Mouse (Mus musculus) forebrain, embryonic 10.5 days (tissue): ENCODE measurements at regions not wholly inside any gene's neighbourhood (a gene's known extent, or its start where the extent isn't known, plus 50 kb on each side); places are given as distances from the start of the nearest gene placed in this dataset.

Experiments
- DNase-seq: peaks from one replicate; pipeline ENCODE4 v3.0.0-alpha.2; 2017; ENCODE audit warnings: low spot score; ENCODE audit errors: extremely low spot score
- H3K27ac ChIP-seq: fragments of 300-500 bp; sonication (generic); 2 replicates; pipeline ENCODE4 v1.5.1; 2016; ENCODE audit warnings: mild to moderate bottlenecking
- H3K27me3 ChIP-seq: fragments of 300-500 bp; sonication (generic); 2 replicates; pipeline ENCODE4 v1.6.1; 2016; ENCODE audit warnings: mild to moderate bottlenecking; ENCODE audit not compliant: poor library complexity, severe bottlenecking
- H3K36me3 ChIP-seq: fragments of 300-500 bp; sonication (generic); replicated peaks from 2 replicates; pipeline ENCODE4 v1.6.1; 2016; ENCODE audit warnings: mild to moderate bottlenecking, moderate library complexity
- H3K4me1 ChIP-seq: fragments of 300-500 bp; sonication (generic); 2 replicates; pipeline ENCODE4 v1.6.1; 2016
- H3K4me3 ChIP-seq: fragments of 300-500 bp; sonication (generic); 2 replicates; pipeline ENCODE4 v1.5.1; 2016; ENCODE audit warnings: mild to moderate bottlenecking, moderate library complexity
- H3K9me3 ChIP-seq: fragments of 300-500 bp; sonication (generic); 2 replicates; pipeline ENCODE4 v1.6.1; 2016; ENCODE audit warnings: mild to moderate bottlenecking, moderate library complexity
- WGBS: fragments of 180-500 bp; shearing (Covaris S2); methylation state at CpG from one replicate; pipeline ENCODE4 v1.1.7; 2016; 5-methylcytosine and 5-hydroxymethylcytosine counted together

DNA sequence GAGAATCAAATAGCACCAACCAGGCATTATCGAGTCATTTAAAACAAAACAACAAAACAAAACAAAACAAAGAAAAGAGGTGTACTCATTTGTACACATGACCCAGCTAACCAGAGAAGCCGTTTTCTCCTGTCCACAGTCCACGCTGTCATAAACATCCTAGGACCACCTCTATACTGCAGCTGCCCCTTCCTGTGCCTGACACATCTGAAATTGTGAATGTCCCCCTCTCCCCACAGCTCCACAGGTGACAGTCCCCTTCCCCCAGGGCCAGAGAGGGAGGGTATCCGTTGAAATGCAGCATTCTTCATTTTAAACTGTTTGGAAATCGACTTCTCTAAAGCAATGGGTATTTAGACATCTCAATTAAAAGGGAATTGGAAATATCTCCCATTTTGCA lies 265.0 kb upstream of the Sall1 start:
- no peak for DNase-seq
- Histone ChIP-seq H3K27me3 (no peaks in the 10 kb centered on the region), H3K4me1 (peaks cover 52% of the 10 kb centered on the region), H3K4me3 (no peak overlapping the region), H3K27ac (peak overlapping the region; percentile 83), H3K36me3 (no peaks in the 10 kb centered on the region), H3K9me3 (no peaks in the 10 kb centered on the region)
- 14% methylated on average over 5 of the region's 5 CpGs for WGBS

DNA sequence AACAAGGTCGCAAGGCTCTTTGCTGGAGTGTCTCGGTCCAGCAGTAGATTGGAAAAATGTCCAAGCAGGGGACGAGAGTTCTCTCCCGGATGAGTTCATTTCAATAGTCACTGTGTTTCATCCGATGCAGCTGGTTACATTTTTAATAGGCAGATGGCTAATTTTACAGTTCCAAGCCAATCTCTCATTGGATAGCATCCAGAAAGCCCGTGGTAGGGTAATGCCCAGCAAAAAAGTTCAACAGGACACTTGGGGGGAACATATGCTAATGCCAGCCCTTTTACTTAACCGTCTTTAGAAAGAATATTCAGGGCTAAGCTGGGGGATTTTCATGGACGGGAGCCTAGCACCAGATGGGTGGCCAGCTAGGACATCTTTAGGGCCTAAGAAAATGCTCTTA lies 264.6 kb upstream of the Sall1 start:
- H3K27ac ChIP-seq = peak overlapping the region; percentile 83
- DNase-seq = no peak
- WGBS = 41% methylated on average over 8 of the region's 8 CpGs

DNA sequence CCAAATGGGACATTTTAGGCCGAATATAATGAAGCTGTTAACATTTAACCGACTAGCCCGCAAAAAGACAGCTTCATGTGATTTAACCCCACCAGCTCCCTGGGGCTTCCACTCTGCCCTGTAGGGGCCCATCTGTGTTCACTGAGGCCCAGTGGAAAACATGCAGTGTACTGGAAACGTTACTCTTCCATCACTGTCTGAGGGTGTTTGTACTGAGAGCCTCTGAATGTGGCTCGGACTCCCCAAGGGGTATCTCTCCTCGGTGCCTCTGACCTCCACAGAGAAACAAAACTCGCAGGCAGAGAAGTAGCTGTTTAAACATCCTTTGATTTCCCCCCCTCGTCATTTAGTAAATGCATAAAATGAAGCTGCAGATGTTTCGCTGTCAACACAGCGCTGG lies 263.6 kb upstream of the Sall1 start:
- DNase-seq = no peak
- Histone ChIP-seq H3K4me1 (peaks cover 54% of the 10 kb centered on the region), H3K9me3 (no peaks in the 10 kb centered on the region), H3K27ac (peak overlapping the region; percentile 73), H3K27me3 (no peaks in the 10 kb centered on the region), H3K36me3 (no peaks in the 10 kb centered on the region), H3K4me3 (no peak overlapping the region)
- 47% methylated on average over 10 of the region's 10 CpGs for WGBS

More for the DNA sequence above, 264.6 kb upstream of the Sall1 start:
- Histone ChIP-seq H3K4me1 (peaks cover 54% of the 10 kb centered on the region), H3K36me3 (no peaks in the 10 kb centered on the region), H3K4me3 (no peak overlapping the region), H3K27me3 (no peaks in the 10 kb centered on the region), H3K9me3 (no peaks in the 10 kb centered on the region)

DNA sequence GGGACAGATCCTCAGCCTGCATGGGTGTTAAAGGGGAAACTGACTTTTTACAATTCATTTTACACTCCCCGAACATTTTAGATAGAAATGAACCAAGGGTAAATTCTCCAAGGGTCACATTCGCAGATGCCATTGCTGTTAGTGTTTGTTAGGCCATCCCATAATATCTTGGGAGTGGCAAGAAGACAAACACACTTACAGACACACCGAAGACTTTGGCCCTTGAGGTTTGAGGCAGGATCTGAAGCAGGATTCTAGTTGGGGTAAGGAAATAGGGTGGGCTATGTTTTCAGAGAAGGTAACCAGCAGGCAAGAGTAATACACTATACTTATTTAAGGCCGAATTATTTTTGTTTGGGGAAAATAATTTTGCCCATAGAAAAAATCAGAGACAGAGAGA lies 263.1 kb upstream of the Sall1 start:
- Histone ChIP-seq H3K27ac (no peak overlapping the region), H3K4me1 (peaks cover 54% of the 10 kb centered on the region), H3K4me3 (no peak overlapping the region), H3K36me3 (no peaks in the 10 kb centered on the region), H3K27me3 (no peaks in the 10 kb centered on the region), H3K9me3 (no peaks in the 10 kb centered on the region)
- DNase-seq = no peak
- 88% methylated on average over 4 of the region's 4 CpGs for WGBS

DNA sequence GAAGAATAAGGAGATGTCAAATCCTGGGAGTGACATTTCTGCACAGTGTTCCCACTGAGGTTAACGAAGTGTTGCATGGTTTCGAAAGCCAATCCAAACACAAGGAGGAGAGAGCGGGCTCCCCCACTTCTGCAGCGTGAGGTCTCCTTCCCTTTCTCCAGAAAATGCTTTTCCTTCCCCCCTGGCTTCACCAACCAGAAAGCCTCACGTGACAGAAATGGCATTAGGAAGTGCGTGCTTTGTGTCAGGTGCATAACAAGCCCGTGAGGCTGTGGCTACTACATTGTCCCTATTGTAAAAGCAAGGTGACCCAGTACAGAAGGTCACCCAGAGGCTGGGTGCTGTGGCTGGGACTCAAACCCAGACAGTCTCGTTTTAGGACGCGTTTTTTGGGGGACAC lies 260.2 kb upstream of the Sall1 start:
- Histone ChIP-seq H3K4me3 (no peak overlapping the region), H3K27me3 (no peaks in the 10 kb centered on the region), H3K9me3 (no peaks in the 10 kb centered on the region), H3K4me1 (peaks cover 32% of the 10 kb centered on the region), H3K36me3 (no peaks in the 10 kb centered on the region), H3K27ac (peak overlapping the region; percentile 65; the same call in 1 of the 2 replicates)
- WGBS = 66% methylated on average over 10 of the region's 10 CpGs
- no peak for DNase-seq

DNA sequence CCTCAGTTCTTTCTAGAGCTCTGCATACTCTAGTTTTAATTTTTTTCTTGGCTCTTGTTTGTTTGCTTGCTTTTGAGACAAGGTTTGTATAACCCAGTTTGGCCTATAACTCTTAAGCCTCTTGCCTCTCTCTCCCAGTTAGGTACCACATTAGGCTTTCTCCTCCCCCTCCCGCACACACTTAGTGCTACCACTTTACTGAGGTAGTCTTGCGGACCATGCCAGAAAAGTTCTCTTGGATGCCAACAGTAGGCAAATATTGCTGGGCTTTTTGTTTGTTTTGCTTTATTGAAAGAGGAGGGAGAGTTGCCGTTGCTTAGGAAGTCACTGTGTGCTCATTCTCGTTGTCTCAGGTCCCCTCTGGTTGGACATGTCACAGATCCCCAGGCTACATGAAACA lies 259.4 kb upstream of the Sall1 start:
- Histone ChIP-seq H3K4me1 (peaks cover 24% of the 10 kb centered on the region), H3K27me3 (no peaks in the 10 kb centered on the region), H3K27ac (no peak overlapping the region), H3K36me3 (no peaks in the 10 kb centered on the region), H3K4me3 (no peak overlapping the region), H3K9me3 (no peaks in the 10 kb centered on the region)
- 88% methylated on average over 4 of the region's 4 CpGs for WGBS
- no peak for DNase-seq

DNA sequence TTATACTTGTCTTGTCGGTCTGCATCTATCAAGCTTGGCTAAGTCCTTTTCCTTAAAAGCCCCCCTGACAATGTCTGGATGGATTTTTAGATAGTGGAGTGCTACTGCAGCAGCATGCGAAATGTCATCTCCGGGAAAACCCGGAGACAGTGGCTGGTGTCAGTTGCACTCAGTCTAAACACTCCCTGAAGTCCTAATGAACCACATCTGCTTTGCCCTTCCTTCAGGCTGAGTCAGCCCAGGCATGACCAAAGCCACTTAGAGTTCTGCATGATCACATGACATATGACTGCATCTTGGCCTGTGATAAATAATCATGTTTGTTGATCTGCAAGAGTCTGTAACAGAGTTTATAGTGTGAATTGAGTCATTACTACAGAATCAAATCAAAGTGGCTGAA lies 255.7 kb upstream of the Sall1 start:
- Histone ChIP-seq H3K4me3 (no peak overlapping the region), H3K36me3 (no peaks in the 10 kb centered on the region), H3K4me1 (peaks cover 31% of the 10 kb centered on the region), H3K9me3 (no peaks in the 10 kb centered on the region), H3K27me3 (no peaks in the 10 kb centered on the region), H3K27ac (no peak overlapping the region)
- DNase-seq = no peak
- WGBS = 77% methylated on average over 4 of the region's 4 CpGs

DNA sequence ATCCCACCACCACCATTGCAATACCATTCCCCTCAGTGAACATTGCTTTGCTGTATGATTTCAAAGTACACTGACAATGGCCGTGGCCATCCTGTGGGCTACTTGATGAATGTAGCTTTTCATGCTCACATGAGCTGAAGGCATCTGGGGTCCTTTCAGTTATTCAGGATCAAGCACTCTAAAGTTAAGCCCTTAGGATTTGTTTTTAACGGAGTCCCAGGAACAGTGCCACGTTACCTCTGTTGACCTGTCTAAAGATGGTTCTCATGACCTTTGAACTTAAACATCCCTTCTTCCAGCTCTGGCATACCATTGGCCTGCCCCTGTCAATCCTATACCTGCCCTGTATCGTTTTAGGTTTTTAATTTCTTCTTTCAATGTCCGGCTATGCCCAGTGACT lies 251.7 kb upstream of the Sall1 start:
- Histone ChIP-seq H3K4me1 (peaks cover 35% of the 10 kb centered on the region), H3K36me3 (no peaks in the 10 kb centered on the region), H3K9me3 (no peaks in the 10 kb centered on the region), H3K27me3 (no peaks in the 10 kb centered on the region), H3K27ac (no peak overlapping the region), H3K4me3 (no peak overlapping the region)
- 32% methylated on average over 5 of the region's 5 CpGs for WGBS
- DNase-seq = no peak

DNA sequence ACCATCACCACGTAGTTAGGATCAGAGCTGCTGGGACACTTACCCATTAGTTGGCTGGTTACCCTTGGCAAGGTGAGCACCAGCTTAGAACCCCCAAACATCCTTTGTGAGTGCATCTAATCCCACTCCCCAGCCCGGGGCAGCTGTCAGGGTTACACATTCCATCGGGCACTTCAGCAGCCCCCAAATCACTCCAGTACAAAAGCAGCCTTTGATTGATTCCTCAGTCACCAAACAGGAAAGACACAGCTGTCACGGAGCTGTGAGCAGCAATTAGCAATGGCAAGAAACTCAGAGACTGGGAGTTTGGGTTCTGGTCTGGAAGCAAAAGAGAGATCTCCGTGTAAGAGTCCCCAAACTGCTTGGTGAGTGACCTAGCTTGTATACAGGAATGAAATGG lies 245.1 kb upstream of the Sall1 start:
- DNase-seq = no peak
- peaks cover 20% of the 10 kb centered on the region; the same call in 1 of the 2 replicates for H3K27me3 ChIP-seq
- H3K4me1 ChIP-seq = peaks cover 34% of the 10 kb centered on the region
- H3K9me3 ChIP-seq = no peaks in the 10 kb centered on the region
- H3K27ac ChIP-seq = peak overlapping the region; percentile 66
- no peak overlapping the region for H3K4me3 ChIP-seq
- WGBS = 4% methylated on average over 5 of the region's 5 CpGs
- no peaks in the 10 kb centered on the region for H3K36me3 ChIP-seq

DNA sequence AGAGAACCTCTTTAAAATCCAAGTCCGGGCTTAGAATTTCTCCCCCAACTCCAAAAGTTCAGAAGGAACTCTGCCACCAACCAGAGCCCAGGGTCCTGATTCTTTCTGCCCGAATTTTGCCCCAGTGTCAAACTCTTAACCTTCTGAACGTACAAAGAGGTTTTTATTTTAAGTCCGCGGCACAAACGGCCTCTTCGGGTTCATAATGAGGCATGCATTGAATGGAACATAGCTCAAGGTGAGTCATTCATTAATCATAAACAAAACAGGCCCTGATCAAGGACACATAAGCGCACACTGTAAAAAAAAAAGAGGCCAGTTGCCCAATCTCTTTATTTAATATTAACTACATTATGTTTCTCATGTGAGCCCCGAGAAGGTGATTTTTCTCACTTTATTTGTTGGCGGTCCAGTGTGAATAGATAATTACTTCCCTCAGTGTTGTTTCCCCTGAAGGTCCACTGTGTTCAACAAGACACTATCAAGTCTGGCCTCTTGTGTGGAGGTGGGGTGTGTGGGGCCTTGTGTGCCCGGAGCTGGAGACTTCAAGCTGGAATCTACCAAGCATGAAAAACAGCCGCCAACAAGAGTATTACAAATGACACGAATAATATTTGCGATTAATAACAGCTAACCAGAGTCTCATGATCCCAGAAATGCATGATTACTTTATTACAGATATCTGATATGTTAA lies 241.1 kb upstream of the Sall1 start:
- DNase-seq = no peak
- Histone ChIP-seq H3K9me3 (no peaks in the 10 kb centered on the region), H3K27me3 (peaks cover 14% of the 10 kb centered on the region; the same call in 1 of the 2 replicates), H3K4me3 (no peak overlapping the region), H3K36me3 (no peaks in the 10 kb centered on the region), H3K27ac (no peak overlapping the region), H3K4me1 (peaks cover 27% of the 10 kb centered on the region)
- 89% methylated on average over 14 of the region's 14 CpGs for WGBS

DNA sequence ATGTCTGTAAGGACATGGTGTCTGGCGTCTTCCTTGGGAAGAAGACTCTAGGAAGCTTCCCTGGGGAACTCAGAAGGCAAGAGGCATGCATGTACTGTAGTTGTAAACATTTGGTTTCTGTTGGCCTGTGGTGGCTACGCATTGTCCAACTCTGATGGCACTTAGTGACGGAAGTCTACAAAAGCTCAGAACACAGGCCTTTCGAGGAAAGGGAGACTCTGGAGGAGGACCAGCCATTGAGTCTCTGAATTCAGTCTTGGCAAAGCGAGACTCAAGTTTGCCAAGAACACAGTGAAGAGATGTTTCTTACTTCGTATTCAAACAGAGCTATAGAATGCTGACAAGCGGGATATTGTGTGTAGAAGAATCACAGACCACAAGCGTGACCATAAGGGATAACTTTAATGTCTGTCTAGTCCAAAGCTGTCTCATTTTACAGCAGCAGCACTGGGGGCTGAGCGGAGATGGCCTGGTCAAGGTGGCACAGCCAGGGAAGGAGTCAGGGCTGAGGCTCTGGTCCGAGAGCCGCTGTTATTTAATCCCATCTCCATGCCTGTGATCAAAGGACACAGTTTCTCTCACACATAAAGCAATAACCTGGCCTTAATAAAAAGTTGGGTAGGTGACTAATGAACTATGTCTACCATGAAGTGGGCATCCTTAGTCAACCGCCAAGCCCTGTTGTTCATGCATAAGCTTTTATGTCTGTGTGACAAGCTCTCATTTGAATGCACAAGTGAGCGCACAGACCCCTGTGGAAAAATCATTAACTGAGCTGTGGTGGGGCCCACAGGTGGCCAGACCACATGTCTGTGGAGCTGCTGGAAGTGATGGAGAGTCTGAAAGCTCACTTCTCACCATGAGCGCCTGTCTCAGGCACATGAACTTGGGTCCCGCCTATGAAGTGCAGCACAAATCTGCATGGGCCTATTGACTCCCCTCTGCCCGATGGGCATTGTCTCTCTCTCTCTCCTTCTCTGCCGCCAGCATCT lies 239.4 kb upstream of the Sall1 start:
- H3K4me1 ChIP-seq = peaks cover 11% of the 10 kb centered on the region
- H3K9me3 ChIP-seq = no peaks in the 10 kb centered on the region
- H3K27me3 ChIP-seq = no peaks in the 10 kb centered on the region
- no peak overlapping the region for H3K4me3 ChIP-seq
- no peaks in the 10 kb centered on the region for H3K36me3 ChIP-seq
- DNase-seq = no peak
- no peak overlapping the region for H3K27ac ChIP-seq
- 89% methylated on average over 17 of the region's 17 CpGs for WGBS

DNA sequence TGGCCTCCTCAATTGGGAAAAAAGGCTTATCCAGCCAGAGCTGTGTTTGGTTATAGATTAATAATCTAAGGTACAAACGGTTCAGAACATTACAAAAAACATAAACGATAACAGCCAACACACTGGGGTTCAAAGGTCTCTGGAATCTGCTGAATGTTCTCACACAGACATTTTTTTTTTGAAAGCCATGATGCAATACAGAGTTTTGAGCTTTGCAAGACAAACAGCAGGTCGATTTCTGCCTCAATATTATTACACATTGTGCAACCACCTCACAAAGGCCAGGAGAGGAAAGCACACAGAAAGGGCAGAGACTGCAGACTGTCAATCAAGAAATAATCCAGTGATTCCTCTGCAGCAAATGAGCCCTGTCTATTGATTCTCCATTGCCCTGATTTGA lies 235.9 kb upstream of the Sall1 start:
- peaks cover 5% of the 10 kb centered on the region; the same call in 1 of the 2 replicates for H3K4me1 ChIP-seq
- no peak for DNase-seq
- H3K27me3 ChIP-seq = peaks cover under 1% of the 10 kb centered on the region; the same call in 1 of the 2 replicates
- no peak overlapping the region for H3K4me3 ChIP-seq
- WGBS = 88% methylated on average over 3 of the region's 3 CpGs
- H3K27ac ChIP-seq = no peak overlapping the region
- H3K36me3 ChIP-seq = no peaks in the 10 kb centered on the region
- H3K9me3 ChIP-seq = no peaks in the 10 kb centered on the region

DNA sequence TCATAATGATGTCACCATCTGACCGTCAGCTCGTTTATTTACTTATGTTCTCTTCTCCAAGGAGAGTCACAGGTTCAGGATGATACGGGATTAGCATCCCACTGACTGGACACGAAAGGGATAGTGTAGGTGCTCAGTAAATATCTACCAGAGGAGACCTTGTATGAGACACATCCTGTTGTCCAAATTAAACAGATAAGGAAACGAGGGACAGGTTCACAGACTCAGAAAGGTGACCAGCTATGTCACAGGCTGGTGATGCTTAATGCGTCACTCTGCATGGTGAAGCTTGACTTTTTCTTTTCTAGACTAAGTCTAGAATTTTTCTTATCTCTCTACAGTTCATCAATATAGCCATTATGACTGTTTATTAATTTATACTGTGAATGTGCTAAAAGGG lies 235.2 kb upstream of the Sall1 start:
- peaks cover 5% of the 10 kb centered on the region; the same call in 1 of the 2 replicates for H3K27me3 ChIP-seq
- 93% methylated on average over 6 of the region's 6 CpGs for WGBS
- no peak overlapping the region for H3K4me3 ChIP-seq
- no peaks in the 10 kb centered on the region for H3K36me3 ChIP-seq
- peaks cover 5% of the 10 kb centered on the region; the same call in 1 of the 2 replicates for H3K4me1 ChIP-seq
- DNase-seq = no peak
- H3K9me3 ChIP-seq = no peaks in the 10 kb centered on the region
- no peak overlapping the region for H3K27ac ChIP-seq
